Mouse (Mus musculus) liver, postnatal 0 days (tissue): ENCODE measurements at regions not wholly inside any gene's neighbourhood (a gene's known extent, or its start where the extent isn't known, plus 50 kb on each side); places are given as distances from the start of the nearest gene placed in this dataset.

Experiments used
- CTCF ChIP-seq: sonication (generic); IDR thresholded peaks from 2 replicates; pipeline ENCODE4 v1.5.1; 2016; ENCODE audit warnings: antibody characterized with exemption, low read depth
- EP300 ChIP-seq: IDR thresholded peaks from 2 replicates; pipeline ENCODE4 v1.6.1; 2016; ENCODE audit warnings: antibody characterized with exemption, low read depth, mild to moderate bottlenecking

GRCm38 (mm10) chr2:161233155-161233741 is 124.4 kb upstream of the Chd6 start:
- TF ChIP-seq CTCF (no peak), EP300 (no peak)
